Mouse (Mus musculus) erythroblast, adult 5-6 weeks (primary cell): Measurements from ENCODE around the gene Tex44. TPM values are rescaled to one million over a fixed set of nuclear protein-coding genes. Genes with fewer than 3 reads are reported as not detected.

Source experiments
- ATAC-seq: replicated peaks from 2 replicates; pipeline ENCODE4 v1.8.0; 2016; ENCODE audit warnings: moderate number of reproducible peaks, mild to moderate bottlenecking, moderate TSS enrichment, inconsistent platforms; ENCODE audit not compliant: poor library complexity, low FRiP score, severe bottlenecking
- total RNA-seq, 2 experiments: library from RNA; stranded (forward) in 1 of 2; stranded (reverse) in 1 of 2; fragments of 150-400 nt in 1 of 2; fragments of 200-764, 138-1000 nt in 1 of 2; gene quantifications; 2 replicates each; pipeline versions ENCODE4 v1.2.3 to v1.2.4; 2015 to 2017; ENCODE audit warnings: low replicate concordance in 2 of 2

Tex44 gene
- total RNA-seq, 2 experiments from 2014 or later: not detected

DNA sequence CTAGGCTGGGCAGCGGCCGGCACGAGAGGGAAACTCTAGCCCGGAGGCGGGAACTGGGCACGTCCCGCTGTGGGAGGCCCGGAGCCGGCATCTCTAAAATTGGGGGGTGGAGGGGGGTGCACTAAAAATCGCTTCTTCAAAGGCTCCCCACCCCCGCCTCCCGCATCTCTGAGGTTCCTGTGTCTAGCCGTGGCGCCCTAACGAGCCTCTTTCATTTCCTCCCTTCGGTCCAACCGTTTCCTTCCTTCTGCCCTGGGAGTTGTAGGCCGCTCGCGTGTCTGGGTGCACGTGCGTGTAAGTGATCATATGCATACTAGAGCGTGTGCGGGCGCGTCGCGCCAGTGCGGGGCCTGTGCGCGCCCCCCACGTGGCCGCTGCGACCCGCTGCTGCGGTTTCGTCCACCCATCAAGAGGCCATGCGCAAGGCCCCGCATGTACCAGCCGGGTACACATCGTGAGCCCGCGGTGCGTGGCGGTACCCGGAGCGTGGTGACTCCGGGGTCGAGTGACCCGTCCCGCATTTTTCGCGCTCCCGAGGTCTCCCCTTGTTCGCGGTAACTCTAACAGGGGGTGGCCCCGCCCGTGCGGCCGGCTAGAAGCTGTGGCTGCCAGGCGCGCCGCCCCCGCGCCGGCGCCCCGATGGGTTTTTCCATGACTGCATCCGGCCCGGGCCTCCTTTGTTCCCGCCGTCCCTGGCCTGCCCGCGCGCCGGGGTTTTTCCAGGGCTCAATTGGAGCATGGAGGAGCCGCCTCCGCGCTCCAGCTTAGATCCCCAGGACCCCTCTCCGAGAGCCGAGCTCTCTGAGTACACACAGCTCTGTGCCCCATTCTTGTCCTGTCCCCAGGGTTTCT lies 16.1 kb downstream of the Tex44 start:
- ATAC-seq: 0 out of 2 replicates have a peak, but pooled peaks have one; percentile 10

DNA sequence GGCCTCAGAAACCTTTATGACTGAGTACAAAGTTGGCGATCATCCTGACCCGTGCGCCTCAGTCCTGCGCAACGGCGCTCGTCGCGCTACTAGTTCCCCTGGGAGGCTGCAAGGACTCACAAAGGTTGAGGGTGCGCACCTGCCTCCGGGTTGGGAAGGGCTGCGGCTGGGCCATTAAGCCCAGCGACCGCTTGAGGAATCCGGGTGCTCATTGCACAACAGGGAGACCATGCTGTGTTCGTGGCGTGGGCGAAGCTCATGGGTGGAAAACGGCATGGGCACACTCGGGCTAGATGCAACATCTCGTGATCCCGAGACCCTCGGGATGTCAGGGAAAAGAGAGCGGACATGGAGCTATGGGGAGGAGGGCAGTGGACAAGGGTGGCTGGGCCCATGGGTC lies 16.7 kb downstream of the Tex44 start:
- ATAC-seq: 0 out of 2 replicates have a peak, but pooled peaks have one; percentile 9

- ATAC-seq: no peak
Observed at GRCm38 (mm10) chr1:86443386-86444172, 17.4 kb downstream of the Tex44 start.

DNA sequence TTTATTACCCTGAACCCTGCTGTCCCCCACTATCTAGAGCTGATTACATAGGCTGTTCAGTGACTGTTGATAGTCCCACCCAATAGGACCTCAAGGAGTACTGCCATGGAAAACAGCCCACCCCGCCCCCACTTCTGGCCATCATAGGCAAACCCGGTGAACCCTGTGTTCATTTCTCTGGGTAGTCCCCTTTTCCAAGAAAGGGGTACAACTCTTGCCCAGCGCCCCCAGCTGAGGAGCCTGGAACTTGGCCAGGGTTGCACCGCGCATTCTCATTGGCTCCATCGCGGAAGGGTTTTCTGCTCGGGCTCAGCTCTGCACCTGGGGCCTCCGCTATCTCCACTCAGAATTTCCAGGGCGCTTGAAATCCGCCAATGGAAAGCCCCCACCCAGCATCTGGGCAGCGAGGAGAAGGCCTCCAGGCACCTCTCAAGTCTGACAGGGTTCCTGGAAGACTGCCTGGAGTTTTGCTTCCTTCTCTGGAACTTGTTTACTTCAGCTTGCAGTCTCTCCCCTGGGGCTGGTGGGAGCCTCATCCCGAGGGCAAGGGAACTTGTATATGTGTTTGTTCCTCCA lies 21.6 kb downstream of the Tex44 start:
- no peak for ATAC-seq

DNA sequence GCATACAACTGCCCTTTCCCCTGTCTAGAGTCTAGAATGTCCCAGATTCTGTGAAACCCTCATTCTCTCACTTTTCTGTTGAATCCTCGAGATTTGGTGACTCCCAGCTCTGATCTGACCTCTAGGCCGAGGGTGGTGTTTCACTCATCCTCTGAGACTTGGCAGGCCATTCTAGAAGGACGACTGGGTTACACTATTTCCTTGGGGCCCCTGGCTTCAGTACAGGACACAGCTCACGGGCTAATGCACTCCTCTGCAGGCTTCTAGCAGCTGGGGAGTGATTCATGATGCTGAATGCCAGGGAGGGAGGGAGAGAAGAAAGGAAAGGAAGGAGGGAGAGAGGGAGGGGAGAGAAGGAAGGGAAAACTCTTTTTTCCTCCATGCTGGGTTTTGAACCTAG lies 22.1 kb downstream of the Tex44 start:
- no peak for ATAC-seq

- no peak for ATAC-seq
Observed at GRCm38 (mm10) chr1:86449966-86450365, 23.8 kb downstream of the Tex44 start.

- no peak for ATAC-seq
Observed at GRCm38 (mm10) chr1:86452713-86453112, 26.6 kb downstream of the Tex44 start.

GRCm38 (mm10) chr1:86456892-86457581 lies 30.9 kb downstream of the Tex44 start:
- ATAC-seq: no peak

- no peak for ATAC-seq
Observed at GRCm38 (mm10) chr1:86459371-86459770, 33.2 kb downstream of the Tex44 start.

DNA sequence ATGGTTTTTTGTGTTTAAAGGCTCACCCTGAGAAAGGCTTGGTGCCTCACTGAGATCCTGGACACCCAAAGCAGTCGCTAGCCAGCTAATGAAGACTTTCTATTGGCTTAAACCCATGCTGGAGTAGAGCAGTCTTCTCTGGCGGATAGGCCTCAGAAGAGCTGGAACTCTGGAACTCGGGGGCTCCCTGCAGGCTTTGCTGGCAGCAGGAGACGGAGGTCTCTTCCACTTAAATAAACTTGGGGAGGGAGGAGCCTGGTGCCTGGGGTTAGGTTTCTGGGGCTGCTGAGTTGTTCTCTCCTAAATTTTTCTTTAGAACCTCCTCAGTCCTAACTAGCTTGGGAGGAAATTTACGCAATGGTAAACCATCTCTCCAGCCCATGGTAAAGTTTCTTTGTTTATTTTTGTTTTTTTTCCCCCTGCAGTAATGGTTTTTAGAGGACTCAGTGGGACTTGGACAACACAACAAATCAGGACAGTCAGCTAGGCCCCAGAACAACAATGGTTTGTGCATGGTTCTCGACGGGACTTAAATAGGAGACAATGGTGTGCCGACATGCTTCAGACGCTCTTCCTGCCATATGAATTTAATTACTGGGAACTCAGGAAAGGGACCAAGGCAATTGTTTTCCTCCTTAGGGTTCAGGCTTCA lies 38.2 kb downstream of the Tex44 start:
- ATAC-seq: no peak

DNA sequence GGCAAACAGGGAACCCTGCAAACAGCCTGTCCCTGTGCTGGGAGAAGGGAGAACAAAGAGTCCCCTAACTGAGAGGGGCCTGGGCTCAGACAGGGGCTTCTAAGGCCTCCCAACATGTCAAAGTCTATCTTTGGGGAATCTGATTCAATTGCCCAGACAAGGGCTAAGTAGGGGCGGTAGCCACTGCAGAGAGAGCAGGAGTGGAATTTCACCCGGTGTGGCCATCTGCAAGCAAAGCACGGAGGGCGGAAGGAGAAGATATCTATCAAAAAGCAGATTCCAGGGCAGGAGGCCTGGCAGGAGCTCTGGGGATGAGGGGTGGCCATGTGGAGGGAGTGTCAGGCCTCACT lies 38.7 kb downstream of the Tex44 start:
- no peak for ATAC-seq

DNA sequence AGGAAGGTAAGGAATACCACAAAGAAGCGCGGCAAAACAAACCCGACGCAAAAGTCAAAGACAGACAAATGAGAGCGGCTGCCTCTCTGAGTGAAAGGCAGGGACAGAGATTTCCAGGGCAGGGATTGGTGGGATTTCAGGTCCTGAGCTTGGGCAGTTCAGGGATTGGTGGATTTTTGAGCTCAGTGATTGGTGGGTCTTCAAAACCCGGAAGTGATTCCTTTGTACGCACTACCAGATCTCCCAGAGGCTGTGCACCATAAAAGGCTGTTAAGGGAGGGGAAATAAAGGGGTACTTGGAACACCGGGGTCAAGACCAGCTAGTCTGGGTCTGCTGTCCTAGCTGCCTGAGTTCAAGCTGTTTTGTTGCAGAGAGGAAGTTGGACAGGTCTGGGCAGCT lies 41.3 kb downstream of the Tex44 start:
- no peak for ATAC-seq

- ATAC-seq: no peak
Observed at GRCm38 (mm10) chr1:86469876-86470275, 43.7 kb downstream of the Tex44 start.

DNA sequence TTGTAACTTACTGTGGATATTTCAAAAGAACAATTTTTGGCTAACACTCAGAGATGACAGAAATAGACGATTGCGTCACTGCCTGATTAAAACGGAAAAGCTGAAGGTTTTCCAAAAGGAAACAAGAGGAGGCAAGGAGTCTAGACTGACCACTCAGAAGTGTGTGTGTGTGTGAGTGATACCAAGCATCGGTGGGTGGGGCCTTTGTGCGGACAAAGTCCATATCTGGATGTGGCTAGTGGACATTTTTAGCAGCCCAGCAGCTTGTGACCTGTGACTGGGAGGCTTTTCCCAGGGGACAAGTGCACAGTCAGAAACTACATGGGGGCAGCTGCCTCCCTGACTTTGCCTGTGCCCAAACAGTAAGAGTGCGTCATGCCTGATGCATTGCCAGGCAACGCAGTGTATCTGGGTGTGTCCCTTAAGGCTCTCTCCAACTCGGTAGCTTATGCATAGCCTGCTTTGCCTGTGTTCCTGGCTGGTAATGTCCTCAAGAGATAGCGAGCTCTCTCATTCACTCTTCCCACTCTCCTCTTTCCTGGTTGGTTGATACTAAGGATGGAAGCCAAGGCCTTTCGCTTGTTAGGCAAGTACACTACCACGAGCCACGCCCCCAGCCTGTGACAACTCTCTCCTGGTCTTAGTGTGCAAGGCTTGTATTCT lies 44.5 kb downstream of the Tex44 start:
- ATAC-seq: peak; percentile 49; the same call in 1 of the 2 replicates

DNA sequence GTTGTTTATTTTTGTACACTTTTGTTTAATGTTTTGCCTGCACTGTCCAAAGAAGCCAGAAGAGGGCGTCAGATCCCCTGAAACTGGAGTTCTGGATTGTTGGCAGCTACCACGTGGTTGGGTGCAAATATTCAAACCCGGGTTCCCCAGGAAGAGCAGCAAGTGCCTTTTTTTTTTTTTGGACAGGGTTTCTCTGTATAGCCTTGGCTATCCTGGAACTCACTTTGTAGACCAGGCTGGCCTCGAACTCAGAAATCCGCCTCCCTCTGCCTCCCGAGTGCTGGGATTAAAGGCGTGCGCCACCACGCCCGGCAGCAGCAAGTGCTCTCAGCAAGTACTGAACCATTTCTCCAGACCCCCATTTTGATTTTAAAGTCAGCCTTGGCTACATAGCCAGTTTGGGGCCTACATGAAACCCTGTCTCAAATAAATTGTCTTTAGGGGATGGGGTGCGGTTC lies 45.4 kb downstream of the Tex44 start:
- 0 out of 2 replicates have a peak, but pooled peaks have one; percentile 45 for ATAC-seq

DNA sequence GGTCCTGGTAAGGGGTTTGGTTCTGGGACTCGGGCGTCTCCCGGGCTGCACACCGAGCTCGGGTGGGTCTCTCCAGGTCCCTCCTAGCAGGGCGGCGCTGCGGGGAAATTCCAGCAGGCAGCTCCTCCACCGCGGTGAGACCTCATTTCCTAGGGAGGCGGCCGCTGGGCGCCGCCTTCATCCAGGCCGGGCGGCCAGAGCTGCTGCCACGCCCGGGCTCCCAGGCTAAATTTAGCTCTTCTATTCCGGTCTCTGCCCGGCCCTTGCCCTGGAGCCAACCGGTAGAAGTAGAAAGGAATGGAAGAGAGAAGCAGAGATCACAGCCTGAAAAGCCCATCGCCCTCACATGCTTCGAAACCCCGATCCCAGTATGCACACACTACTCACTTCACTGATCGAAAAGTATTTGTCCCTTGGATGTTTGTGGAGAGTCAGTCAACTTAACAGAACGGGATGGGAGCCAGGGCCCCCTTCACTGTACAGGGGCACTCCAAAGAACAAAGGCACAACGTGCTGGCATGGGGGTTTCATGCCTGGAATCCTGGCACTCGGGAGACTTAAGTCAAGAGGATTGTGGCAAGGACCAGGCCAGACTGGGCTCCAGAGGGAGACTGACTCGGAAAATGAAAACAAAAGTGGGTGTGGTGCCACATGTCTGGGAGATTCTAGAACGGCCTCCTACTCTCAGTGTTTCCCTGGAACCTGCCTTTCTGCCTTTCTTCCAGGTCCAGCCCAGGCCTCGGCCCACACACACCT lies 46.2 kb downstream of the Tex44 start:
- ATAC-seq: peak; percentile 87

DNA sequence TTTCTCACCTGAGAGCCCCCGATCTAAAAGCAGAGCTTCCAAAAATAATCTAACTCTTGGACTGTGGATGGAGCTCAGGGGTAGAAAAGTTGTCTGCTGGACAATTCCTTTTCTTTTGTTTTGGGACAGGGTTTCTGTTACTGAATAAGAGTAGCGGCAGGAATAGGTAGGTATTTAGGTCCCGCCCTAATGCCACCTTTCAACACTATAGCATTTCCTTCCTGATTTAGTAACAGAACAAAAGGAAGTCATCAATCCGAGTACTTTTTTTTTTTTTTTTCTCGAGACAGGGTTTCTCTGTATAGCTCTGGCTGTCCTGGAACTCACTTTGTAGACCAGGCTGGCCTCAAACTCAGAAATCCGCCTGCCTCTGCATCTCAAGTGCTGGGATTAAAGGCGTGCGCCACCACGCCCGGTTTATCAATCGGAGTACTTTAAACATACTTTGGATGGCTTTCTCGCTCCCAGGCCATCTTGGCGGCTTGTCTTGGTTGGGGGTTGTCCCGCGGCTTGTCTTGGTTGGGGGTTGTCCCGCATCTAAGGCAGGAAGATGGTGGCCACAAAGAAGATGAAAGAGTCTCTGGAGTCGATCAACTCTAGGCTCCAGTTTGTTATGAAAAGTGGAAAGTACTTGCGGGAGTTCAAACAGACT lies 47.1 kb downstream of the Tex44 start:
- ATAC-seq: no peak
